Mouse (Mus musculus) embryonic facial prominence, embryonic 13.5 days (tissue): ENCODE measurements around the gene Defb26. TPM values are rescaled to one million over a fixed set of nuclear protein-coding genes. Genes with fewer than 3 reads are reported as not detected.

Source experiments
- ATAC-seq: fragments of 200-750 bp; cut with Nextera tagmentation; 2 replicates; pipeline ENCODE4 v1.8.0; 2017; ENCODE audit warnings: low read depth; ENCODE audit not compliant: insufficient number of reproducible peaks, insufficient read depth, low FRiP score, low TSS enrichment
- H3K27ac ChIP-seq: fragments of 300-500 bp; sonication (generic); 2 replicates; pipeline ENCODE4 v1.5.1; 2015; ENCODE audit warnings: moderate library complexity, mild to moderate bottlenecking, inconsistent platforms
- H3K27me3 ChIP-seq: fragments of 300-500 bp; sonication (generic); 2 replicates; pipeline ENCODE4 v1.6.1; 2015; ENCODE audit warnings: mild to moderate bottlenecking, inconsistent platforms
- H3K36me3 ChIP-seq: fragments of 300-500 bp; sonication (generic); 2 replicates; pipeline ENCODE4 v1.6.1; 2015; ENCODE audit warnings: mild to moderate bottlenecking, inconsistent platforms
- H3K4me1 ChIP-seq: fragments of 300-500 bp; sonication (generic); 2 replicates; pipeline ENCODE4 v1.6.1; 2015; ENCODE audit warnings: inconsistent platforms
- H3K4me2 ChIP-seq: fragments of 300-500 bp; sonication (generic); 2 replicates; pipeline ENCODE4 v1.6.1; 2015; ENCODE audit warnings: moderate library complexity, mild to moderate bottlenecking, inconsistent platforms
- H3K4me3 ChIP-seq: fragments of 300-500 bp; sonication (generic); 2 replicates; pipeline ENCODE4 v1.5.1; 2015; ENCODE audit warnings: mild to moderate bottlenecking, inconsistent platforms
- H3K9ac ChIP-seq: fragments of 300-500 bp; sonication (generic); 2 replicates; pipeline ENCODE4 v1.6.1; 2015; ENCODE audit warnings: mild to moderate bottlenecking, inconsistent platforms
- H3K9me3 ChIP-seq: fragments of 300-500 bp; sonication (generic); 2 replicates; pipeline ENCODE4 v1.6.1; 2016; ENCODE audit warnings: inconsistent platforms
- WGBS: fragments of 180-500 bp; shearing (Covaris S2); methylation state at CpG from one replicate; pipeline ENCODE4 v1.1.7; 2015; ENCODE audit warnings: mixed read lengths; 5-methylcytosine and 5-hydroxymethylcytosine counted together
- polyA plus RNA-seq: library from polyadenylated mRNA; unstranded; fragments of >200 nt; fragmentation: Nextera tagmentation; extraction: Ambion mirVana; gene quantifications from 2 replicates; pipeline ENCODE4 v1.2.1, GENCODE M21; 2015

Defb26 gene
- polyA plus RNA-seq, 1 experiment from 2014 or later: not detected

GRCm38 (mm10) chr2:152464570-152465150 lies 46.8 kb downstream of the Defb26 start, which contains the start of gene Defb23:
TSS of gene Defb23 (minus strand) at chr2:152464620.
- Histone ChIP-seq H3K4me3 (no peak within 1 kb of the TSS), H3K9ac (no peak within 1 kb of the TSS), H3K4me2 (no peak within 1 kb of the TSS), H3K9me3 (peaks cover 5% of the 10 kb centered on the region; the same call in 1 of the 2 replicates), H3K4me1 (no peaks in the 10 kb centered on the region), H3K36me3 (no peaks in the 10 kb centered on the region), H3K27me3 (no peaks in the 10 kb centered on the region), H3K27ac (no peak within 1 kb of the TSS)
- 80% methylated on average over 3 of the region's 3 CpGs for WGBS
- ATAC-seq: no peak

GRCm38 (mm10) chr2:152459241-152459640 lies 52.3 kb downstream of the Defb26 start:
- Histone ChIP-seq H3K27me3 (no peaks in the 10 kb centered on the region), H3K36me3 (no peaks in the 10 kb centered on the region), H3K4me3 (no peak overlapping the region), H3K9ac (no peak overlapping the region), H3K9me3 (peaks cover 5% of the 10 kb centered on the region; the same call in 1 of the 2 replicates), H3K27ac (no peak overlapping the region), H3K4me1 (peaks cover 9% of the 10 kb centered on the region; the same call in 1 of the 2 replicates), H3K4me2 (no peak overlapping the region)
- 51% methylated on average over 13 of the region's 13 CpGs for WGBS
- no peak for ATAC-seq

Other genes with a start within 250 kb of the Defb26 start
- gene Tbc1d20, start 217.9 kb downstream of the Defb26 start, polyA plus RNA-seq: 45.5 and 45.9 TPM in 2 replicates
- 83.9 and 95.9 TPM in 2 replicates for gene Rbck1, start 179.0 kb downstream of the Defb26 start, polyA plus RNA-seq
- gene Trib3, start 167.7 kb downstream of the Defb26 start, polyA plus RNA-seq: 2.8 and 2.9 TPM in 2 replicates
- gene Nrsn2, start 135.1 kb downstream of the Defb26 start, polyA plus RNA-seq: 2.1 and 2.3 TPM in 2 replicates
- gene Sox12, start 113.6 kb downstream of the Defb26 start, polyA plus RNA-seq: 13.1 and 13.2 TPM in 2 replicates
- gene Zcchc3, start 96.7 kb downstream of the Defb26 start, polyA plus RNA-seq: 44.1 and 47.8 TPM in 2 replicates
- 0.25 and 0.44 TPM in 2 replicates for gene 6820408C15Rik, start 96.1 kb downstream of the Defb26 start, polyA plus RNA-seq
- not detected in 2 replicates for gene Defb23, start 47.1 kb downstream of the Defb26 start, polyA plus RNA-seq
- gene Defb20, start 34.6 kb downstream of the Defb26 start, polyA plus RNA-seq: not detected in 2 replicates
- not detected in 2 replicates for gene Defb22, start 21.6 kb downstream of the Defb26 start, polyA plus RNA-seq
- gene Defb28, start 6.6 kb upstream of the Defb26 start, polyA plus RNA-seq: not detected in 2 replicates
- not detected in 2 replicates for gene Defb29, start 28.4 kb upstream of the Defb26 start, polyA plus RNA-seq
- gene Gm17416, start 57.6 kb upstream of the Defb26 start, polyA plus RNA-seq: not detected in 2 replicates
- gene Defb21, start 61.1 kb upstream of the Defb26 start, polyA plus RNA-seq: not detected in 2 replicates
- gene Defb19, start 68.6 kb upstream of the Defb26 start, polyA plus RNA-seq: not detected in 2 replicates
- not detected in 2 replicates for gene Defb45, start 87.7 kb upstream of the Defb26 start, polyA plus RNA-seq
- gene Defb36, start 92.6 kb upstream of the Defb26 start, polyA plus RNA-seq: not detected in 2 replicates
- 1.3 TPM in 1 of 2 replicates, not detected in the other for gene Defb25, start 111.4 kb upstream of the Defb26 start, polyA plus RNA-seq
- 1.7 and 3.6 TPM in 2 replicates for gene Rem1, start 115.3 kb upstream of the Defb26 start, polyA plus RNA-seq
- gene H13, start 157.8 kb upstream of the Defb26 start, polyA plus RNA-seq: 123 and 125 TPM in 2 replicates
- 37.3 and 40.7 TPM in 2 replicates for gene Mcts2, start 175.3 kb upstream of the Defb26 start, polyA plus RNA-seq
- 179 and 189 TPM in 2 replicates for gene Id1, start 224.6 kb upstream of the Defb26 start, polyA plus RNA-seq
- 29.3 and 29.8 TPM in 2 replicates for gene Cox4i2, start 242.5 kb upstream of the Defb26 start, polyA plus RNA-seq